21 mouse cellular contexts compared by ENCODE assay signal in the genomic region with DNA sequence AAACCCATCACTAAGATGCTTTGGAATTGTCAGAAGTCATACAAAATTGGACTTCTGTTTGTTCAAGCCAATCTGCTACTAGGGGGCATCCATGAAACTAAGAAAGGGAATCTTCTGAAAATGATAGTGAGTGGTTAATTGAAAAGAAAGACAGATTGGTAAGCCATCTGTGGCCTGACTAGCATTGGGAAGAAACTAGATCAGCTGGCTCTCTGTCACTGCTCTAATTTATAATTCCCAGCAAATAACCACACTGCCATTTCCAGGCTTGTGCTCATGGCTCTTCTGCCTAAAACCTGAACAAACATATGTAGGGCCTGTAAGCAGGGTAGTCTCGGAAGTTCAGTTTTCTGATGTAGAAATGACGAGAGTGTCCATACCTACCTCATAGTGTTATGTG.
"Had no signal": no experiment of that assay in that cellular context is flagged by ENCODE, and none has a peak within 500 bp of the region (broad histone marks: within the 10 kb centered on the region; RNA-seq: fewer than 3 reads in every experiment).

No protein-coding gene starts in this region.

- H3K9ac ChIP-seq: kidney, embryonic 15.5 days; limb, embryonic 13.5 days; liver, embryonic 12.5 days; liver, embryonic 15.5 days; lung, embryonic 15.5 days; midbrain, embryonic 13.5 days; neural tube, embryonic 13.5 days had no signal

- DNase-seq: kidney, adult 8-10 months; kidney, postnatal 10 days; kidney, postnatal 36 days; liver; lung, adult 18-20 months; lung, postnatal 10 days; lung, postnatal 36 days; thymus, adult 18-20 months; thymus, postnatal 36 days had no signal

- ATAC-seq: liver, embryonic 12.5 days; midbrain, embryonic 13.5 days; midbrain, embryonic 16.5 days had no signal

- H3K4me1 ChIP-seq: kidney, embryonic 15.5 days; limb, embryonic 10.5 days; limb, embryonic 13.5 days; liver, embryonic 12.5 days; liver, embryonic 15.5 days; lung, embryonic 15.5 days; megakaryocyte, embryonic 14.5 days; midbrain, embryonic 10.5 days; midbrain, embryonic 13.5 days; neural tube, embryonic 13.5 days had no signal

- H3K9me3 ChIP-seq: kidney, embryonic 15.5 days; limb, embryonic 10.5 days; limb, embryonic 13.5 days; liver, embryonic 12.5 days; liver, embryonic 15.5 days; lung, embryonic 15.5 days; megakaryocyte, embryonic 14.5 days; midbrain, embryonic 10.5 days; midbrain, embryonic 13.5 days; neural tube, embryonic 13.5 days had no signal

- H3K27me3 ChIP-seq: kidney, embryonic 15.5 days; limb, embryonic 13.5 days; liver, embryonic 12.5 days; liver, embryonic 15.5 days; lung, embryonic 15.5 days; megakaryocyte, embryonic 14.5 days; midbrain, embryonic 13.5 days; neural tube, embryonic 13.5 days had no signal

- H3K36me3 ChIP-seq: kidney, embryonic 15.5 days; limb, embryonic 10.5 days; limb, embryonic 13.5 days; liver, embryonic 12.5 days; liver, embryonic 15.5 days; lung, embryonic 15.5 days; midbrain, embryonic 10.5 days; midbrain, embryonic 13.5 days; neural tube, embryonic 13.5 days had no signal

- H3K4me2 ChIP-seq: kidney, embryonic 15.5 days; limb, embryonic 13.5 days; liver, embryonic 12.5 days; liver, embryonic 15.5 days; lung, embryonic 15.5 days; midbrain, embryonic 13.5 days; neural tube, embryonic 13.5 days had no signal

- H3K27ac ChIP-seq: kidney, embryonic 15.5 days; limb, embryonic 10.5 days; limb, embryonic 13.5 days; liver, embryonic 12.5 days; liver, embryonic 15.5 days; lung, embryonic 15.5 days; midbrain, embryonic 10.5 days; midbrain, embryonic 13.5 days; neural tube, embryonic 13.5 days had no signal

- H3K4me3 ChIP-seq: kidney, embryonic 15.5 days; limb, embryonic 10.5 days; limb, embryonic 13.5 days; liver, embryonic 12.5 days; liver, embryonic 15.5 days; lung, embryonic 15.5 days; megakaryocyte, embryonic 14.5 days; midbrain, embryonic 10.5 days; midbrain, embryonic 13.5 days; myocyte; neural tube, embryonic 13.5 days had no signal
